Mouse (Mus musculus) large intestine, adult 2 months (tissue): ENCODE results near the gene Agbl5. TPM values are rescaled to one million over a fixed set of nuclear protein-coding genes. Genes with fewer than 3 reads are reported as not detected.

Source experiments
- DNase-seq: peaks from one replicate; pipeline ENCODE4 v3.0.0-alpha.2; 2012; ENCODE audit warnings: low read depth, low spot score
- WGBS: fragments of 180-500 bp; shearing (Covaris S2); methylation state at CpG from one replicate; pipeline ENCODE4 v1.1.7; 2018; 5-methylcytosine and 5-hydroxymethylcytosine counted together
- polyA plus RNA-seq: library from polyadenylated mRNA; depleted of rRNA; stranded (reverse); fragments of >200 nt; gene quantifications from 2 replicates; pipeline ENCODE4 v1.2.3, GENCODE M21; 2012

Gene Agbl5
- polyA plus RNA-seq, 1 experiment: 9.1 TPM

DNA sequence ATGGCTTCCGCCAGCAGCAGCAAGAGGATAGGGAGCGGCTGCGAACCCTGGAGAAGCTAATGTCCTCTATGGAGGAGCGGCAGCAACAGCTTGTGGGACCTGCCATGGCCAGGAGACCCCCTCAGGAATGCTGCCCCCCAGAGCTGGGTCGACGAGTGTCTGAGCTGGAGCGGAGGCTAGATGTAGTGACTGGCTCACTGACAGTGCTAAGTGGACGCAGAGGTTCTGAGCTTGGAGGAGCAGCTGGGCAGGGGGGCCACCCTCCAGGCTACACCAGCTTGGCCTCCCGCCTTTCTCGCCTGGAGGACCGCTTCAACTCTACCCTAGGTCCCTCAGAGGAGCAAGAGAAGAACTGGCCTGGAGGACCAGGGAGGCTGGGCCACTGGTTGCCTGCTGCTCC, 28.9 kb downstream of the Agbl5 start:
- WGBS: 93% methylated on average over 11 of the region's 11 CpGs
- no peak for DNase-seq

DNA sequence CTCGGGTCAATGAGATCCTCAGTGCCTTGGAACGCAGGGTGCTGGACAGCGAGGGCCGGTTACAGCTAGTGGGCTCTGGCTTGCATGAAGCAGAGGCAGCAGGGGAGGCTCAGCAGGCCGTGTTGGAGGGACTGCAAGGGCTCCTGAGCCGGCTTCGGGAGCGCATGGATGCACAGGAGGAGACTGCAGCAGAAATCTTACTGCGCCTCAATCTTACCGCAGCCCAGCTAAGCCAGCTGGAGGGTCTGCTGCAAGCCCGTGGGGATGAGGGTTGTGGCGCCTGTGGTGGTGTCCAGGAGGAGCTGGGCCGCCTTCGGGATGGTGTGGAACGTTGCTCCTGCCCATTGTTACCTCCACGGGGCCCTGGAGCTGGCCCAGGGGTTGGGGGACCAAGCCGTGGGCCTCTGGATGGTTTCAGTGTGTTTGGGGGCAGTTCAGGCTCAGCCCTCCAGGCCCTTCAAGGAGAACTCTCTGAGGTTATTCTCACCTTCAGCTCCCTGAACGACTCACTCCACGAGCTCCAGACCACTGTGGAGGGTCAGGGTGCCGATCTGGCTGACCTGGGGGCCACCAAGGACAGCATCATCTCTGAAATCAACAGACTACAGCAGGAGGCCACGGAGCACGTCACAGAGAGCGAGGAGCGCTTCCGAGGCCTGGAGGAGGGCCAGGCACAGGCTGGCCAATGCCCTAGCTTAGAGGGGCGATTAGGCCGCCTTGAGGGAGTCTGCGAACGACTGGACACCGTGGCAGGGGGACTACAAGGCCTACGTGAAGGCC, 29.6 kb downstream of the Agbl5 start:
- 87% methylated on average over 31 of the region's 31 CpGs for WGBS
- no peak for DNase-seq

GRCm38 (mm10) chr5:30918691-30919090, 30.2 kb downstream of the Agbl5 start:
- no peak for DNase-seq
- 86% methylated on average over 8 of the region's 8 CpGs for WGBS

- 63% methylated on average over 11 of the region's 11 CpGs for WGBS
- no peak for DNase-seq
These were observed 31.5 kb downstream of the Agbl5 start for GRCm38 (mm10) chr5:30919831-30920614.

GRCm38 (mm10) chr5:30920621-30921020, 32.1 kb downstream of the Agbl5 start:
- 26% methylated on average over 19 of the region's 19 CpGs for WGBS
- no peak for DNase-seq

DNA sequence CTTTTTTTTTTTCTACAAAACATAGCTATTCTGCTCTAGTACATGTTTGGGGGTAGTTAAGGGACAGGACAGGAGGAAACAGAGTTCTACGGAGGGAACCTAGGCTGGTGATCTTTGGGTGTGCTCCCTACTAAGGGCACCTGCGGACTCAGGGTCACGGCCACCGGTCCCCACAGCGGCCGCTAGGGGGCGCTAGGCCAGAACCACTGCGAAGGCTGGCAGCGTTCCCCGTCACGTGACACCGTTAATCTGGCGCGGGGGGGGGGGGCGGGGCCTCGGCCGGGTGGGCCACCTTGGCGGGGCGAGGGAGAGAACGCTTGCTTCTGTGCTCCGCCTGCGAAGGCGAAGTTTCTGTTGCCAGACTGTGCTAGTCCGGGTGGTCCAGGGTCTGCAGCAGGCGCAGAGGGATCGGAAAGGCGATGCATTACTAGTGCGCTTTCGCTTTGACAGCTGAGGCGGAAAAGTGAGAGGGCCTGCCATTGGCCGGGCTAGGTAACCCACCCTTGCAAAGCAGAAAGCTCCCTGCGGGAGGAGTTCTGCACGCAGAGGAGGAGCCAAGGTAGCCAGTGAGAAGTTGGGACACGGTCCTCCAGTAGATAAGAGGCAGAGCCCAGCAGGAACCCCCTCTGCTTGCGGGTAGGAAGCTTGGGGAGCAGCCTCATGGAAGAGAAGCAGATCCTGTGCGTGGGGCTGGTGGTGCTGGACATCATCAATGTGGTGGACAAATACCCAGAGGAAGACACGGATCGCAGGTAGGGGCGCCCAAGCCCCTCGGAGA, 33.0 kb downstream of the Agbl5 start, which contains the start of gene Khk:
Khk (plus strand) TSS at position 176 of the 778 bp plus-strand sequence.
- 2% methylated on average over 38 of the region's 40 CpGs for WGBS
- DNase-seq: peak; percentile 67

GRCm38 (mm10) chr5:30922581-30923041, 34.1 kb downstream of the Agbl5 start:
- no peak for DNase-seq
- WGBS: 62% methylated on average over 10 of the region's 10 CpGs

- DNase-seq: no peak
- 75% methylated on average over 6 of the region's 6 CpGs for WGBS
These were observed 34.6 kb downstream of the Agbl5 start for GRCm38 (mm10) chr5:30923119-30923518.

DNA sequence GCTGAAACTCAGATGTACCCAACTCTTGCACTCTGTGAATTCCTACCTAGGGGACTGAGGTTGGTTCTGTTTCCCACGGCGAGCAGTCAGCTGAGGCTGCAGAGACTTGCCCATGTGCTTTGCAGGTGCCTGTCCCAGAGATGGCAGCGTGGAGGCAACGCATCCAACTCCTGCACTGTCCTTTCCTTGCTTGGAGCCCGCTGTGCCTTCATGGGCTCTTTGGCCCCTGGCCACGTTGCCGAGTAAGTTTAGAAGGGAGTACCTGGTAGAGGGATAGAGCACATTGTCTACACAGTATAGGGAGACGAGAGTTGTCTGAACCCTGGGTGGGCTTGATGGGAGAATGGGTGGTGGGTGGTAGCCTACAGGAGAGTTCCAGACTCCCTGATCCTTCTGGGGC, 36.1 kb downstream of the Agbl5 start:
- no peak for DNase-seq
- 85% methylated on average over 8 of the region's 8 CpGs for WGBS

DNA sequence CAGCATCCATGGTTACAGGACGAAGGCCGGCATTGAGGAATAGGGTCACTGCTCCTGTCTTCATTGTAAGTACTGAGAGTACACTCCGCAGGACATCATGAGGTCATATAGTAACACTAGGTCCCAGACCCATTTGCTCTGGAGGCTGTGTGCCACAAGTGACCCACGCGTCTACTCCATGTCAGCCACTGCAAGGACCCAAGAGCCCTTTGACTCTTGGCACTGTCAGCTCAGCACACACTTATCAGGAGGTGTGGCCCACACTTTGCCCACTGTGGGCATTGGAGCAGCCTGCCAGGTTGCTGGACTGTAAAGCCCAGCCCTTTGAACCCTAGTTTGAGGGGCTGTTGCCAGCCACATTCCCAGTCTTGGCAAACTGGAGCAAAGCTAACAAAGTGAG, 36.7 kb downstream of the Agbl5 start:
- WGBS: 71% methylated on average over 5 of the region's 5 CpGs
- no peak for DNase-seq

GRCm38 (mm10) chr5:30926073-30926472, 37.6 kb downstream of the Agbl5 start:
- WGBS: 59% methylated on average over 2 of the region's 2 CpGs
- no peak for DNase-seq

DNA sequence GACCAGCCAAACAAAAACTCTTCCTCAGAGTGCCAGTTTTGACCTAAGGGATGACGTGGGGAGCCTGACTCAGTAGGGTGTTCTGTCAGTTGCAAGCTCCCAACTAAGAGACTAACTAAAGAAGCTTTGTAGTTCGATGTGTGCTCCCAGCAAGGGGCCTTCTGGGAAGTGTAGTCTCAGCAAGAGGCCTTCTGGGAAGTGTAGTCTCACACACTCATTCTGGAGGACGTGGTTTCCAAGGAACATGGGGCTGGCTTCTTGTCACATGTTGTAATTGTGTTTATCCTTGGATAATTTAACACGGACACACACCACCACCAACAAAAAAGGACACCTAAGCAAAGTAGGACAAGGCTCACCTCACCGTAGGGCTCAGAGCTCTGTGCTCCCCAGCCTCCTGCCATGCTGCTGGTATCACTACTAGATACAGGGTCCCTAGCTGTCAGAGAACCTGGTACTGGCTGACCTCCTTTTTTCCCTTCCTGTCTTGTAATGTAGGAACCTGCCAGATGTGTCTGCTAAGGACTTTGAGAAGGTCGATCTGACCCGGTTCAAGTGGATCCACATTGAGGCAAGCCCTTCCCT, 39.5 kb downstream of the Agbl5 start:
- WGBS: 45% methylated on average over 7 of the region's 7 CpGs

GRCm38 (mm10) chr5:30930121-30930520, 41.6 kb downstream of the Agbl5 start:
- 15% methylated on average over 4 of the region's 4 CpGs for WGBS
- DNase-seq: no peak

More for the DNA sequence above, 39.5 kb downstream of the Agbl5 start:
- no peak for DNase-seq

- WGBS: 35% methylated on average over 6 of the region's 6 CpGs
- no peak for DNase-seq
These were observed 42.4 kb downstream of the Agbl5 start for GRCm38 (mm10) chr5:30930846-30931245.

DNA sequence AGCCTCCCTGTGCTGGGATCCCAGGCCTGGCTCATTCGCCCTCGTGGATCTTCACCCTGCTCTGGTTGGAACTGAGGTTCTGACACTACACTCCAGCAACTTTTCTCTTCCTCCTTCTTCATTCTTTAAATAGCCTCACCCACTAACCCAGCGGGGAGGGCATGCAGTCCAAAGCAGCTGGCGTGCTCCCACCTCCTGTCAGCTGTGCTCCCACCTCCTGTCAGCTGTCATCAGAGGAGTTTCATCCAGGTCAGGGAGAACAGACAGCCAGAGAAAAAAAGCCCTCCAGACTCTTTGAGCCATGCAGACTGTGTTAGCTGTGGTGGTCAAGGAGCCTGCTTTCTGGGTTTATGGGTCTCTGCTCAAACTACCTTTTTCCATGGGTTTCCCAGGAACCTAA, 42.9 kb downstream of the Agbl5 start:
- DNase-seq: no peak
- WGBS: 76% methylated on average over 4 of the region's 4 CpGs

- 81% methylated on average over 5 of the region's 5 CpGs for WGBS
- no peak for DNase-seq
These were observed 45.2 kb downstream of the Agbl5 start for GRCm38 (mm10) chr5:30933705-30934104.

GRCm38 (mm10) chr5:30934725-30935461, 46.4 kb downstream of the Agbl5 start:
- no peak for DNase-seq
- WGBS: 96% methylated on average over 5 of the region's 5 CpGs

DNA sequence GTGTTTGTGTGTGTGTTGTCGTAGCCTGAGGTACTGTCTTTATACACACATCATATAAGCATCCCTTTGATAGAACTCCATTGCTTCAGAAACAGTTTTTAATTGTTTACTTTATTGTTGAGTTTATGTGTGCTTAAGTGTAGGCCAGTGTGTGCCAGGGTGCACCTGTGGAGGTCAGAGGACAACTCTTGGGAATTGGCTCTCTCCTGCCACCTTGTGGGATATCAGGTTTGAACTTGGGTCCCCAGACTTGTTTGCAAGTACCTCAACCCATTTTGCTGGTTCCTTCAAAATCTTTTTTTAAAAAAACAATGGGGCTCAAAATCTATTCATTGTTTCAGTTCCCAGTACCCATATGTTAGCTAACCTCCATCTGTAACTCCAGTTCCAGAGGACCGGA, 54.5 kb downstream of the Agbl5 start:
- DNase-seq: no peak
- 72% methylated on average over 2 of the region's 2 CpGs for WGBS

GRCm38 (mm10) chr5:30944344-30944743, 55.9 kb downstream of the Agbl5 start:
- WGBS: 79% methylated on average over 6 of the region's 6 CpGs

More at GRCm38 (mm10) chr5:30944344-30944743, 55.9 kb downstream of the Agbl5 start:
- DNase-seq: no peak
